Mouse (Mus musculus): ENCODE results near the gene Lefty1.

- TF ChIP-seq CTCF (conservative IDR thresholded peaks at IDR 0.05; ENCODE audit: low read length) (no peak), POU5F1 (IDR thresholded peaks at IDR 0.05; ENCODE audit: borderline replicate concordance, low read length) (no peak)
Observed at GRCm38 (mm10) chr1:180941726-180942125, 6.9 kb downstream of the Lefty1 start.

Measured in E14TG2a.4 (cell line).